Mouse (Mus musculus): ENCODE data around the gene Fgf5. TPM values are rescaled to one million over a fixed set of nuclear protein-coding genes. Genes with fewer than 3 reads are reported as not detected.

The Fgf5 gene
- polyA plus RNA-seq, 1 experiment from 2014 or later: 2.2 TPM

DNA sequence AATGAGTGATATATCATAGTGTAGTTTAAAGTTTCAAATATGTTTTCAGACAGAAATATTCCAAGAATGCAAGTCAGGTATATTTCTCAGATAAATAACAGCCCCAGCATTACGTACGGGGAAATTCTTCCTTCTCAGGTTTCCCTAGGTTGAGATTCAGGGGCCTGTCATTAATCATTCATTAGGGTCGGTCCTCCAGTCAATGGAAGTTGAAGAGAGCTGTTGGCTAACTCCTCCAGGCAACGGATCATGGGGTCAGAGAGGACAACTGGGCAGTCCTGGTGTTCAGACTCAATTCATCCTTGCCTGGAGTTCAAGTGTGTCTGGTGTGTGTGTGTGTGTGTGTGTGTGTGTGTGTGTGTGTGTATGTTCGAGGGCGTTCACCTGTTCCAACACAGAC lies 837 bp upstream of the Fgf5 start:
- peak overlapping the region; percentile 58; the same call in 1 of the 2 replicates for H3K4me3 ChIP-seq (replicated peaks)
- H3K4me1 ChIP-seq (replicated peaks): peaks cover 17% of the 10 kb centered on the region
- H3K27ac ChIP-seq: no peak overlapping the region
- WGBS: 5% methylated on average over 6 of the region's 6 CpGs
- H3K4me2 ChIP-seq: no peak overlapping the region; the same call in 1 of the 2 replicates
- peaks cover 66% of the 10 kb centered on the region for H3K27me3 ChIP-seq
- no peaks in the 10 kb centered on the region for H3K9me3 ChIP-seq
- no peak for ATAC-seq (ENCODE audit: insufficient number of reproducible peaks, insufficient read depth, low FRiP score, low TSS enrichment, low read depth)
- no peak overlapping the region for H3K9ac ChIP-seq (replicated peaks)
- no peaks in the 10 kb centered on the region for H3K36me3 ChIP-seq

DNA sequence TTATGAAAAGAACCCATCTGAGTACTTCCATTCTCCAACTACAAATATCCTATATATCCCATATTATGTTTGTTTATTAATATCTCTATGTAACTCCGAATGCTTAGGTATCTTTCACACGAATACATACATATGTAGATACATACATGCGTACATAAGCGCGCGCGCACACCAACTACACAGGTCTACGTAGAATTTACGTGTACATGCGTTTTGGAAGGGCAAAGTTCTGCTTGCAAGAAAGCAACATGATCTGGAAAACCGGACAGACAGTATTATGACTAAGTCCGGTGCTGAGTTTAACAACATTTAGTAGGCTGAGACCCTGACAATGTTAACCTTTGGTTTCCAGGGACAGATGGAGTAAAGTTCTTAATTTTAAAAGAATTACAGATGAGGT lies 1.2 kb downstream of the Fgf5 start:
- no peak overlapping the region for H3K9ac ChIP-seq (replicated peaks)
- H3K27ac ChIP-seq: no peak overlapping the region
- no peak overlapping the region for H3K4me2 ChIP-seq
- no peak for ATAC-seq (ENCODE audit: insufficient number of reproducible peaks, insufficient read depth, low FRiP score, low TSS enrichment, low read depth)
- WGBS: 2% methylated on average over 12 of the region's 12 CpGs
- H3K4me3 ChIP-seq (replicated peaks): no peak overlapping the region
- H3K4me1 ChIP-seq (replicated peaks): peaks cover 17% of the 10 kb centered on the region
- no peaks in the 10 kb centered on the region for H3K9me3 ChIP-seq
- no peaks in the 10 kb centered on the region for H3K36me3 ChIP-seq
- peaks cover 69% of the 10 kb centered on the region for H3K27me3 ChIP-seq

GRCm38 (mm10) chr5:98255760-98256490 lies 1.9 kb downstream of the Fgf5 start:
- H3K27me3 ChIP-seq: peaks cover 63% of the 10 kb centered on the region
- no peaks in the 10 kb centered on the region for H3K9me3 ChIP-seq
- WGBS: 5% methylated on average over 18 of the region's 18 CpGs
- H3K36me3 ChIP-seq: no peaks in the 10 kb centered on the region
- peaks cover 17% of the 10 kb centered on the region for H3K4me1 ChIP-seq (replicated peaks)
- H3K9ac ChIP-seq (replicated peaks): no peak overlapping the region
- ATAC-seq (ENCODE audit: insufficient number of reproducible peaks, insufficient read depth, low FRiP score, low TSS enrichment, low read depth): no peak
- H3K4me2 ChIP-seq: peak overlapping the region; percentile 21
- H3K27ac ChIP-seq: no peak overlapping the region
- H3K4me3 ChIP-seq (replicated peaks): no peak overlapping the region; the same call in 1 of the 2 replicates

- ATAC-seq (ENCODE audit: insufficient number of reproducible peaks, insufficient read depth, low FRiP score, low TSS enrichment, low read depth): no peak
- H3K27me3 ChIP-seq: no peaks in the 10 kb centered on the region
- H3K4me2 ChIP-seq: no peak overlapping the region
- no peaks in the 10 kb centered on the region for H3K36me3 ChIP-seq
- no peaks in the 10 kb centered on the region for H3K4me1 ChIP-seq (replicated peaks)
- no peak overlapping the region for H3K9ac ChIP-seq (replicated peaks)
- H3K4me3 ChIP-seq (replicated peaks): no peak overlapping the region
- no peak overlapping the region for H3K27ac ChIP-seq
- H3K9me3 ChIP-seq: no peaks in the 10 kb centered on the region
- 88% methylated on average over 21 of the region's 21 CpGs for WGBS
Measured at GRCm38 (mm10) chr5:98275318-98275818, 21.4 kb downstream of the Fgf5 start.

GRCm38 (mm10) chr5:98281993-98282392 lies 28.0 kb downstream of the Fgf5 start:
- H3K27ac ChIP-seq: no peak overlapping the region
- peaks cover 19% of the 10 kb centered on the region for H3K4me1 ChIP-seq (replicated peaks)
- H3K4me2 ChIP-seq: peak overlapping the region; percentile 15
- no peaks in the 10 kb centered on the region for H3K36me3 ChIP-seq
- WGBS: 16% methylated on average over 9 of the region's 9 CpGs
- H3K4me3 ChIP-seq (replicated peaks): no peak overlapping the region
- H3K9ac ChIP-seq (replicated peaks): no peak overlapping the region
- ATAC-seq (ENCODE audit: insufficient number of reproducible peaks, insufficient read depth, low FRiP score, low TSS enrichment, low read depth): no peak
- H3K27me3 ChIP-seq: peaks cover 12% of the 10 kb centered on the region
- H3K9me3 ChIP-seq: no peaks in the 10 kb centered on the region

- ATAC-seq (ENCODE audit: insufficient number of reproducible peaks, insufficient read depth, low FRiP score, low TSS enrichment, low read depth): peak; percentile 59; the same call in 1 of the 2 replicates
- Histone ChIP-seq H3K4me2 (peak overlapping the region; percentile 36), H3K4me3 (replicated peaks) (no peak overlapping the region)
Measured at GRCm38 (mm10) chr5:98283696-98284478, 29.9 kb downstream of the Fgf5 start.

GRCm38 (mm10) chr5:98290642-98291041 lies 36.7 kb downstream of the Fgf5 start:
- no peak overlapping the region for H3K27ac ChIP-seq
- H3K9me3 ChIP-seq: no peaks in the 10 kb centered on the region
- H3K9ac ChIP-seq (replicated peaks): no peak overlapping the region
- peaks cover 37% of the 10 kb centered on the region for H3K27me3 ChIP-seq
- 83% methylated on average over 8 of the region's 8 CpGs for WGBS
- no peak overlapping the region for H3K4me2 ChIP-seq
- H3K36me3 ChIP-seq: no peaks in the 10 kb centered on the region
- no peak for ATAC-seq (ENCODE audit: insufficient number of reproducible peaks, insufficient read depth, low FRiP score, low TSS enrichment, low read depth)
- peaks cover 10% of the 10 kb centered on the region for H3K4me1 ChIP-seq (replicated peaks)
- no peak overlapping the region for H3K4me3 ChIP-seq (replicated peaks)

More at GRCm38 (mm10) chr5:98283696-98284478, 29.9 kb downstream of the Fgf5 start:
- Histone ChIP-seq H3K27ac (no peak overlapping the region), H3K27me3 (peaks cover 12% of the 10 kb centered on the region), H3K9me3 (no peaks in the 10 kb centered on the region), H3K4me1 (replicated peaks) (peaks cover 19% of the 10 kb centered on the region), H3K36me3 (no peaks in the 10 kb centered on the region), H3K9ac (replicated peaks) (no peak overlapping the region)
- 23% methylated on average over 17 of the region's 17 CpGs for WGBS

DNA sequence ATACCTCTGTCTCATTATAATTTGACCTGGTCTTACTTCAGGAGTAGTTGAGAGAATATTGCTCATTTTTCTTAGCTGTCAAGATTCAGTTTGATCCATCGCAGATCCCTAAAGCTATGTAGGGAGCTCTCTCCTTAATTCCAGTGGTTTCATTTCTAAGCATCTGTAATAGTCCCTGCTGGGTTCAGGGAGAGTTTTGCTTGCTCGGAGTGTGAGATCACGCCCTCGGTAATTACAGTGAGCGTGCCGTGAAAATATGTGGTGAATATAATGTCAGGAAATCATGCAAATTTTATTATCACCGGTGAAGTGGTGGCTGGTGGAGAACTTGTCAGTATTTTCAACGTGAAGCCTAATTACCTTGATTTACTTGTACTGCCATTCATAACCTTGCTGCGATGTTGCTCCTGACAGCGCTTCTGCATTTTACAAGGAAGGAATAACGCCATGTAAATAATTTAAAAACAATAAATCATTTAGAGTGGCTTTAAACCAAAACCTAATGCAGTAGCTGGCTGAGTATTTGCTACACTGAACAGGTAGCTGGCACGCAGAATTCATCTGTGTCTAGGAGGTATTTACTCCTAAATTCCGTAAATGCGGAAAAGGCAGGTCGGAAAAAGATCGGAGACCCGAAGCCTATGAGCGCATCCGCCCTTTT lies 38.5 kb downstream of the Fgf5 start:
- no peak overlapping the region for H3K27ac ChIP-seq
- peak overlapping the region; percentile 31 for H3K4me3 ChIP-seq (replicated peaks)
- no peak for ATAC-seq (ENCODE audit: insufficient number of reproducible peaks, insufficient read depth, low FRiP score, low TSS enrichment, low read depth)
- peaks cover 10% of the 10 kb centered on the region for H3K4me1 ChIP-seq (replicated peaks)
- no peaks in the 10 kb centered on the region for H3K9me3 ChIP-seq
- H3K9ac ChIP-seq (replicated peaks): no peak overlapping the region
- H3K36me3 ChIP-seq: no peaks in the 10 kb centered on the region
- WGBS: 1% methylated on average over 19 of the region's 19 CpGs
- peaks cover 37% of the 10 kb centered on the region for H3K27me3 ChIP-seq
- H3K4me2 ChIP-seq: peak overlapping the region; percentile 56

GRCm38 (mm10) chr5:98293049-98293715 lies 39.2 kb downstream of the Fgf5 start:
- Histone ChIP-seq H3K4me2 (peak overlapping the region; percentile 56), H3K27ac (no peak overlapping the region), H3K4me1 (replicated peaks) (peaks cover 10% of the 10 kb centered on the region), H3K9me3 (no peaks in the 10 kb centered on the region), H3K4me3 (replicated peaks) (peak overlapping the region; percentile 31), H3K9ac (replicated peaks) (no peak overlapping the region), H3K27me3 (peaks cover 37% of the 10 kb centered on the region), H3K36me3 (no peaks in the 10 kb centered on the region)
- 2% methylated on average over 11 of the region's 12 CpGs for WGBS
- no peak for ATAC-seq (ENCODE audit: insufficient number of reproducible peaks, insufficient read depth, low FRiP score, low TSS enrichment, low read depth)

- ATAC-seq (ENCODE audit: insufficient number of reproducible peaks, insufficient read depth, low FRiP score, low TSS enrichment, low read depth): no peak
- no peaks in the 10 kb centered on the region for H3K36me3 ChIP-seq
- H3K27me3 ChIP-seq: peaks cover 2% of the 10 kb centered on the region; the same call in 1 of the 2 replicates
- no peaks in the 10 kb centered on the region for H3K9me3 ChIP-seq
- H3K4me3 ChIP-seq (replicated peaks): no peak overlapping the region
- 69% methylated on average over 4 of the region's 4 CpGs for WGBS
- H3K4me1 ChIP-seq (replicated peaks): no peaks in the 10 kb centered on the region
- H3K27ac ChIP-seq: no peak overlapping the region
- no peak overlapping the region for H3K4me2 ChIP-seq
- H3K9ac ChIP-seq (replicated peaks): no peak overlapping the region
Measured at GRCm38 (mm10) chr5:98300079-98300478, 46.1 kb downstream of the Fgf5 start.
